Mouse (Mus musculus) kidney, adult 11 months (tissue): ENCODE data around the gene Zfp622.

ENCODE experiments used
- DNase-seq: peaks from one replicate; pipeline ENCODE4 v3.0.0; 2022

Zfp622 gene

DNA sequence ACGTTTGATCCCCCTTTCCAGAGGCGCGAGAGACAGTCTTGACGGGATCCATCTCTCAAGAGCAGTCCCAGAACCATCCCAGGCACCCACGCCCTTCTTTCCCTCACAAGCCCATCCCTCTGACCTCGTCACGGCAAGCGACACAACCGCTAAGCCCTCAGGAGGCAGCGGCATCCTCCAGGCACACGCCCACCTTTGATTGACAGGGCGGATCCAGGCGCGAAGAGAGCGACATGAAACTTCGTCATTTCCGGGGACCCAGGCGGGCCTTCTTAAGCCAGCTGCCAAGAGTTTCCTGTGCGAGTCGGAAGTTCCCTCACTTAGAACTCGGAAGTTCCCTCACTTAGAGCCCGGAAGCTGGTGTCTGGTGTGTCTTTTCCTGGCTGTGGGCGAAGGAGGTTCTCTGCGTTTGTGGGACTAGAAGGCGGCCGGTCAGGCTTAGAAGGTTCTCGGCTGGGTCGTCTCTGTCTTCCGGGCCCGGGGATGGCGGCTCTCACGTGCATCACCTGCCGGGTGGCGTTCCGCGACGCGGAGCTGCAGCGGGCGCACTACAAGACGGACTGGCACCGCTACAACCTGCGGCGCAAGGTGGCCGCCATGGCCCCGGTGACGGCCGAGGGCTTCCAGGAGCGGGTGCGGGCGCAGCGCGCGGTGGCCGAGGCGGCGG, at the start of gene Zfp622:
Gene Zfp622, plus strand, starts transcription at position 300 of the 667 bp plus-strand sequence.
- peak; percentile 95 for DNase-seq

DNA sequence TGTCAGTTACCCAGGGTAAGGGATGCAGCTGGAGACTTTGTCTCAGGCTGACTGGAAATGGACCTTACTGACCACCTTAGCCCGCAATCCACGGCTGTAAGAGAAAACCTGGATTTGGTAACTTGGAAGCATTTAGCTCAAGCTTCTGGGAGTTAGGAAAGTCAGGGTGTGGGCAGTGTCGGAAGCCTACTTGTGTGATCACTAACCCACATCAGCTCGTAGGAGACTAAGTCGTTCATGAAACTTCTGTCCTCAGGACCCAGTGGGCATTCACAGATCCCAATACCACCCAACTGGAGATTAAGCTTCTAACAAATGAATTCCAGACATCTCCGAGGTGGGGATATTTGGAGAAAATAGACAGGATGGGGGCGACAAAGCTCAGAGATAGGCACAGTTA, 49.8 kb upstream of the Zfp622 start:
- no peak for DNase-seq

DNA sequence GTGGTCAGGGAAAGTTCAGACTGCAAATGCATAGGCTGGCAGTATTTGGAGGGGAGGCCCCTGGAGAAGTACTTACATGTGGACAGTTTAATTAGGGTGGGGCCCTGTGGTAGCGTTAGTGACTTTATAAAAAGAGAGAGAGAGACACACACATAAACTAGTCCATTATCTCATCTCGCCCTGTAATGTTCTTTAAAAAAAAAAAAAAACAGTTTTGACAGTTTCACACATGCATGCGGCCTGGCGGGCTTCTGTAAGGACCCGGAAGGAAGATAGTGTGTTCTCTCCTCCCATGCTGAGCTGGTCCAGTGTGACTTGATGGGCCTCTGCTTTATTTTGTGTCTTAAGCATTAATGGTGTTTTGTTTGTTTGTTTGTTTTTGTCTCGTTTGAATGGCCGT, 45.7 kb upstream of the Zfp622 start:
- DNase-seq, result no peak

DNA sequence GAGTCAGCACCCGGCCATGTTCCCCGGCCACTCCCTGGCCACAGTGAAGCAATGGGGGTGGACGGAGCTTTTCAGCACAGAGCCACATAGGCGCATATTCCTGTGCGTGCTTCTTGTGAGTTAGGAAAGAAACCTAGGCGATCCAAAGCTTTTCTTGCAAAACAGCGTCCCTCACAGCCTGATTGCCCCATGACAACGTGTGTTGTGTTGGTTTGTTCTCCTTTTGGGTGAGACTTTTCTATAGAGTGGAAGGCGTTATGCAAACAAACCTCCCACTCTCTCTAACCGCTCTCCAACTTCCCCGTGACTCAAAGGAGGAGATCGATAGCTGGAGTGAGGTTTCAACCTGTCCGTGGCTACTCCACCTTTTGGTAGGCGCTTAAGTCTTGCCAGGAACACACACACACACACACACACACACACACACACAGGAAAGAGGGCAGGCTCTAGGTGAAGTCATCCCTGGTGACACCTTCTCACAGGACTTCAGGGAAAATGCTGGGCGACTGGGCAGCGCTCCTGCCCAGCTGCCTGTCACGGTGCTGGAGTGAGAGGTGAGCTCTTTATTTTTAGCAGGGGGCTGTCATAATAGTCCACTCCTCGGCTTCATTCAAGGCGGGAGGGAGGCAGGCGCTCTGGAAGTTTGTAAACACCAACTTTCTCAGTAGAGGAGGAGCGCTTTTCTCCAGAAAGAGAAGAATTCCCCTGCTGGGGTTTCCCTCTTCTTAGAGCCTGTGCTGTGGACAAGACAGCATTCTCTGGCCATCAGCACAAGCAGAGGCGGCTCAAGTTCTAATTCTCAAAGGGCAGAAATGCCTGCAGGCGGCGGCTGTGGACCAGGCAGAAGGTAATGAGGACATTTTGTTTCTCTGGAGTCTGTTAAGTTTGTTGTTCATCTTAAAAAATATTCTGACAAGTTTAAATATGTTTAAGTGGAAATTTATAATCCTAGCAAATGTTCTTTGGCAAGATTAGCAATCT, 43.5 kb upstream of the Zfp622 start:
- no peak for DNase-seq

DNA sequence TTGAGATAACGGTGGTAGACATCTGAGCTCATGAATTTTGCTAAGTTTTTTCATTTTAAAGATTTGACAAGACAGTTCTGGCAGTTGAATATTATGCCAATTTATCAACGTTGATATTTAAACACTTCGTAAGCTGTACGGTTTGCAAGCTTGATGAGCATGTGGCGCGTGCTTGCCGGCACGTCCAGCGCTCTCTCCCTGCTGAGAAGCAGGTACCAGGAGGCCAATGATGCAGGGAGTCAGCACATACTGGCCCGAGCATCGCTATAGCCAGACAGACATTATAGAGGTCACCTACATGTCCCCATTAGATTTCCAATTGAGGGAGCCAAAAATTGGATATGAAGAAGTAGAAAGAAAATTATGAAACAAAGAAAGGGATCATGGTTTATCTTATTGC, 42.7 kb upstream of the Zfp622 start:
- no peak for DNase-seq

DNA sequence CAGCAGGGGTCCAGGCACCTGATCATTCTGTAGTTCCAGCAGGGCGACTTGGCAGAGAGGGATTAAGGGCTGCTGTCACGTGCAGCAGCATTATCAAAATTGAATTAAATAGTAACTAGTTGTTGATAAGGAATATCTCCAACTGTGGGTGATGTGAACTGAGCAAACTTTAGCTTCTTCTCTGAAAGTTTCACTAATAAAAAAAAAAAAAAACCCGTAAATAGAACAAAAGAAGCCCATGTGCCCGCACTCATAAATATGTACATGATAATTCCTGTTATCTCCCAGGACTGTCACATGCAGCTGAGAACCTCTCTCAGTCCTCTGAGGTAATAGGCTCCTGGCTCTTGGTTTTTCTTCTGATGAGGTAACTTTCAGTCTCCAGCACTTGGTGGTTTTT, 41.8 kb upstream of the Zfp622 start:
- no peak for DNase-seq

DNA sequence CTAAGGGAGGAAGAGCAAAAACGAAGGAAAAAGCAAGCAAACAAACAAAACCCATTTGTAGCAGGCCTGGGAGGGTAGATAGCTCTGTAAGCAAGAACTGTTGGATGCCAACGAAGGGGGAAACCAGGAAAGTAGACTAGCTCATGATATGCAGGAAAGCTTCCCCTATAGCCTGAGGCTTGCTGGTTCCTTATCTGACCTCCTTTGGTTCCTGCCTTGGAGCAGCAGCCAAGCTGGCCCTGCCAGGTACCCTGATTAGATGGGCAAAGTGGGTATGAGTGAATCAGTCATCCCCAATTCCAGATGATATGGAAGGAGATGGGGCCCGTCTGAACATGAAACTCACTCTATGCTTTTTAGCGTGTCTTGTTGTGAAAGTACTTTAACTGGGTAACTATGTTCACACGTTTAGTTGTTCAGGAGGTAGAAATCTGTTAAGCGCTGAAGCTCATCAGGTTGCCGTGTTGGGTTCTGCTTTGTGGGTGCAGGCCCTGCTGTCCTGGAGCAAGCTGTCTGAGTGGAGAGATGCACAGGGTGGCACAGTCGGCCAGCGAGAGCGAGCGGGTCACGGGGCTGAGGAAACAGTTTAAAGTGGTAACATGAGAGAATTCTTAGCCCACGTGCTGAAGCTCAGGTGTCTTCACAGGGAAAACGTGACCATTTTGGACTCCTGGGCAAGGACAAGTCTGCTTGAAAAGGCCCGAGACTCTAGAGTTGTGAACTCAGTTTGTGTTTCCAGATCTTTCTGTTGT, 40.6 kb upstream of the Zfp622 start:
- peak; percentile 57 for DNase-seq

DNA sequence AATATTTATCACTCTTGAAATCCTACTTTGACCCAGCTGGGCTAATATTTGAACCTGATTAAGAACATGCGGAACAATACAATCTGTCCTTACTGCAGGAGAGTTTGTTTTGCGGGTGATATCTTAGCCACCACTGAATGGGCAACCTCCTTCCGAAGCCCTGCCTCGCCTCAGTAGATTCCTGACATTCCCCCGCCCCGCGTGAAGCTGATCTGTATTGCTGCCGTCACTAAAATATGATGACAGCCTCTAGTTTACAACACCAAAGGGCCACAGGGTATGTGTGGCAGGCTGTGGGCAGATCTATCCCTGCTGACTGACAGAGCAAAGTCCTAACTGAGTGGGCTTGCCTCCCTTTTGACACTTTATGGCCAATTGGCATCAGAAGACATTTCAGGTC, 38.9 kb upstream of the Zfp622 start:
- no peak for DNase-seq

DNA sequence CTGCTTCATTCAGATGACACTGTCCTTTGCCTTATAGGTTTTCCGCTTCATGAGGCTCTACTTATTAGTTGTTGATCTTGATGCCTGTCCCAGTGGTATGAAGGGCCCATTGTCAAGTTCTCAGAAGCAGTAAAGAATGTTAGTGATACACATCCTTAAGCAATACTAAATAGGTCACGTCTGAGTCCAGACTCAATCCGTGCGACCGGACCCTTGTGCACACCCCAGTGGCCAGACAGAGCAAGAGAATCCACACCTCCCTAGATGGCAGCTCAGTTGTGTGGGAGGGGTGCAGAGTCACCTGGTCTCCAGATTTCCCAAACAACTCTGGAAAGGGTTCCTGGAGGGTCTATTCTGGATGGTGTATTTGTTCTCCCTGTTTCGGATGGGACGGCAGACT, 37.7 kb upstream of the Zfp622 start:
- DNase-seq, result no peak

DNA sequence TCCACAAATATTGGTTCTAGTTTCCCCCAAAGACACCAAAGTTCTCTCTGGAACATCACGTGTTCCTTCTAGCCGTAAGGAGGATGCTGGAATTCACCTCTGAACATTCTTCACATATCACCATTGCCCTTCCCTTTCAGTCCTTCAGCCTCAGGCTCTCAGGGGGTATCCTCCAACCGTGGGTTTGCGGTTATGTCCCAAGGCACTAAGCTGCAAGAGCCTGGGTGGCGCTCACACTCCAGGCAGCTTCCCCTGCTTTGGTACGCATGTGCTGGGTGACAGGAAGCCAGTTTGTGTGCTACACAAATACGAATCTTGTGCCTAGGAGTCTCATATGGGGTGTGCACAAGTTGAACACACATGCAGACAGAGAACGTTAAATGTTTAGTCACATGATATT, 36.8 kb upstream of the Zfp622 start:
- no peak for DNase-seq

DNA sequence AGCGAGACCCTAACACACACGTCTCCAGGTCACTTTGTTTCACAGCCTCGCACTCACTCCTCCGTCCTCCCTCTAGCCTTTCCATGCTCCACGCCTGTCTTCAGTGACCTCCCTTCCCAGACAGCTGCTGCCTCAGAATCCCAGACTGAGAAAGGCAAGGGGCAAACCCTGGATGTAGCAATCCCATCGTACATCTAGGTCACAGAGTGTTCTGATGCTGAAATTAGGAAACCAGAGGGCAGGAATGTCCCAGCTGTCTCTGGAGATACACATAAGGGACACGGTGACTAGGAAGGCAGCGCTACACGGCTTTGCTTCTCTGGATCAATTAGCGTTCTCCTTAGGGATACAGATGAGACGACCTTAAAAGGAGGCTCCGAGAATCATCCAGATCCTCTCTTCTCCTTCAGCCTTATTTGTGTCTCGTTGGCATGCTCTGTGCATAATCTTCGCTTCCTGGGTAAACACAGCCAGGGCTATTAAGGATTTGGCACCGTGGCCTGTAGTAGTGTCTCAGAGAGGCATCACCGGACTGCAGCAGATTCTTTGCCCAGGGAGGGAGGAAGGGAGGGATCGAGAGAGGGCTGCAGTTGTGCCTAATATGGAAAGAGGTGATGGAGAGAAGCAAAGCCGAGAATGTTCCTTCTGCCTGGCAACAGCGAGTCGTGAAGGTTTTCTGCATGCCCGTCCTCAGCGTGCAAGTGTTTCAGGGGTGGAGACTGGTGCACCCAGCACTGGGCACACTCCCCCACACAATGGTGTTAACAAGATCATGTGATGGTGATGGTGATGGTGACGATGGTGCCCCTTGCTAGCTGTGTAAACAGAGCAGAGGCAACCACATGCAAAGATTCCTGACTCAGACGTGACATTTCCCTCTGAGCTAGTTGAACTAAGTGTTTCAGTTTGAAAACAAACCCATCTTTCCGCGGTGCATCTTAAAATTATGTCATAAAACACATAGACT, 35.6 kb upstream of the Zfp622 start:
- DNase-seq, result no peak

DNA sequence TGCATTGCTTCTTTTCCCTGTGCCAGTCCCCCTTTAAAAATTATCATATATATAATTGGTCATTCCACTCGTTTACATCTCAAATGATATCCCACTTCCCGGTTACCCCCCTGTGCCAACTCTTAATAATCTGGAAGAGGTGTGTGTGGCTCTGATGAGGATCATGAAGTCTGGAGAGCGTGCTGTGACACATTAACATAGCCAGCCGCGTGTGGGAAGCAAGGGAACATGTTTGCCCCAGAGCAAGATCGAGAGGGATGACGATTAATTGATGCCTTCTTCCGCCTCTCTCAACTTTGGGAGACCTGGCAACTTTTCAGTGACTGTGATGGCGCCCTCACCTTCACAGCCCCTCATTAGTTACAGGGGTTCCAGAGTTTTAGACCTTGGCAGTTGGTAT, 34.5 kb upstream of the Zfp622 start:
- no peak for DNase-seq

DNA sequence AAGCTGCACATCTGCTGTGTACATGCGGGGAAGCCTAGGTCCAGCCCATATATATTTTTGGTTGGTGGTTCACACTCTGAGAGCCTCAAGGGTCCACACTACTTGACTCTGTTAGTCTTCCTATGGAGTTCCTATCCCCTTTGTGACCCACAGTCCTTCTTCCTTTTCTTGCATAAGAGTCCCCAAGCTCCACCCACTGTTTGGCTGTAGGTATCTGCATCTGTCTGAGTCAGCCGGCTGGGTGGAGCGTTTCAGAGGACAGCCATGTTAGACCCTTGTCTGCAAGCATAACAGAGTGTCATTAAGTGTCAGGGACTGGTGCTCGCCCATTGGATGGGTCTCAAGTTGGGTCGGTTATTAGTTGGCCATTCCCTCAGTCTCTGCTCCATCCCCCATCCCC, 33.6 kb upstream of the Zfp622 start:
- DNase-seq, result no peak

DNA sequence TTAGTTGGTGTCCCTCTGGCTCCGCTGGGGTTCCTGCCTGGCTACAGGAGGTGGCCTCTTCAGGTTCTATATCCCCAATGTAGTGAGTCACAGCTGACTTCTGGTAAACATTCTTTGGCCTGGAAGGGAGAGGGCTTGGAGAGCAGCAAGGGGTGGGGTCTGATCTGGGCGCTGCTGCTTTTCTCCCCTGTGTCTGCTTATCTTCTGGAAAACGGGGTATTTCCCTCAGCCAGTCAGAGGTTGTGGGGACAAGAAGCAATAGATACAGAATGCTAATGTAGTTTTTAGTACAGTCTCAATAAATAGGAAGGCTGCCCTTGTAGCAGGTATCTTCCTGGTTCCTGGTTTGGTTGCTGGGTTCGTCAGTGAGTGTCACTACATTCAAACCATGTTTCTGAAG, 33.1 kb upstream of the Zfp622 start:
- no peak for DNase-seq

DNA sequence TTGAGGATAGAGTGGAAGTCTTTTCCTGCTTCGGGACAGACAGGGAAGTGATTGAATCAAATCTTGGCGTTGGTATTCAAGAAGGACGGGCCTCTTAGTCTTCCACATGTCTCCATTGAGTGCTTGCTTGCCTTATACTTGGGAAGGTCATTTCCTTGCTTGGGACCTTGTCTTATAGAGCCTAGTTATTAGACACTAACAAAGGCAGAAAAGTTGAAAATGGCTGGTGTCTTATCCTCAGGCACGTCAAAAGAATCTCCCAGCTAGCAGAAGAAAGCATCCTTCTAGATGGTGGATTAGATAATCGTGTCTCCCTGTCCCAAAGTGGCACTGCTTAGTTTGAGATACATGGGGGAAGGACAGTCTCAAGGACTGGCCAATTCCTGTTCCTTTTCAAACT, 28.2 kb upstream of the Zfp622 start:
- DNase-seq, result no peak

DNA sequence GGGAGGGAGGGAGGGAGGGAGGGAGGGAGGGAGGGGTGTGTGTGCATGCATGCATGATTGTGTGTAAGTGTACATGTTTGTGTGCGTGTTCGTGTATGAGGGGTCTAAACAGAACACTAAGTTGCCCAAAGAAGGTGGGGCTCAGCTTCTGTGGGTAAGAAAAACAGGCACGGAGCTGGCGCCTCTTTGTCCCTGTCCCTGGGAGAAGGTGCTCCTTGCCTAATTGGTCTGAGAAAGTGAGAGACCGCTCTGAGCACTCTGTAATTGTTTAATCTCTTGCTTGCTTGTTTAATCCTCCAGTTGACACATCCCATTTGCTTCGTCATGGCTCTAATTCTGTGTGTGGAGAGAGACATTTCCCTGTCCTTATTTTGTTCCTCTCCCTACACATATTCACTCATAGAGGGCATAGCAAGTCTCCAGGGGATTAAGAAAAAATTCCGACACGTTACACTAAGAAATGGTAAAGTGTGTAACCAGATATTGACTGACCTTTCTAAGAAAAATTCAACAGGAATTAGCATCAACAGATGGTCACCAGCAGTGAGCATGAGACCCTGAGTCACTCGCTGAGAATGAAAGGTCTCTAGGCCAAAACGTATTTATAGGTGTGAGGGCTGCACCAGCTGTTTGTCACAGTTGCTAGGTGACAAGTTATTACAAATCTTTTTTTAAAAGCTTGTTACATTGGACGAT, 27.6 kb upstream of the Zfp622 start:
- peak; percentile 55 for DNase-seq

DNA sequence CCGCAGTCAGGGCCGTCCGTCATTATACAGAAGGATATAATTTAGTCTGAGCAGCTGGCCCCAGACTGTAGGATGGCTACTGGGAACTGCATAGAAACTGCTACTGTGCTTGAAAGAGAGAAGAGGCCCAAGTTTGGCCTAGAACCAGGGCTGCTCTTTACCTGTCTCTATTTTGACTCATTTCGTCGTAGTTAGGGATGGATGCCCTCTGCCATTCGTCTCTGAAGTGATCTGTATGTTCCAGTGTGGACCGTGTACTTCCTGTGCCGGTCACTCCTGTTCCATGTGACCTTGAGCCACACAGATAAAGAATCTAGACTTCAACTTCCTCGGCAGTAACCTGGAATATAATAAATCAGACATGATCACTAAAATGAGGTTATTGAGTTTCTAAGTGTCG, 26.5 kb upstream of the Zfp622 start:
- no peak for DNase-seq

DNA sequence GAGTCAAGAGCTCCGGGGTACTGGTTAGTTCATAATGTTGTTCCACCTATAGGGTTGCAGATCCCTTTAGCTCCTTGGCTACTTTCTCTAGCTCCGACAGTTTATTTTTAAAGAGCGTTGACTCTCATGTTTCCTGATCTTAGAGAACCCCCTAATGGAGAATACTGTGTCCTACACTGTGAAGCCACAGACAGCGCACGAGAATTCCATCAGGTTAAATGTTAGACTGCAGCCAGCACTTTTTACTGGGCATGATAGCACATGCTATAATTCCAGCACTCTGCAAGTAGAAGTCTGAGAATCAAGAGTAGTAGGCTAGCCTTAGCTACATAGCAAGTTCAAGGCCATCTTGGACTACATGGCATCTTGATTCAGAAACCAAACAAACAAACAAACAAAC, 24.8 kb upstream of the Zfp622 start:
- DNase-seq, result no peak

DNA sequence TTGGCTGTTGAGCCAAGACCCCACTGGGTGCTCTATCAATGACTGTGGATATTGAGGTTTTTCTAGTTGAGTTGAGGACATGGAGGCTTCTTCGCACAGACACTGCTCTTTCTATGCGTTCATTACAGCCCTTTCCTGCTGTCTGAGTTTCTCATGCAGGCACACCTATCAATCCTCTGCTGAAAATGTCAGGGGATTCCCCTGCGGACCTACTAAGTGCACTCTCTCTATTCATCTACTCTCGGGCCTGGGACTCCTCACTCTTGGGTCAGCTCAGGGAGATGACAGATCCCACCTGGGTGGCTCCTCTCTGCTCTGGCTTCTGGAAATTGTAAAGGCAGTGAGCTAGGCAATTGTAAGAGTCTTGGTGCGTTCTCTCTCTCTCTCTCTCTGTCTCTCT, 23.9 kb upstream of the Zfp622 start:
- DNase-seq, result no peak

DNA sequence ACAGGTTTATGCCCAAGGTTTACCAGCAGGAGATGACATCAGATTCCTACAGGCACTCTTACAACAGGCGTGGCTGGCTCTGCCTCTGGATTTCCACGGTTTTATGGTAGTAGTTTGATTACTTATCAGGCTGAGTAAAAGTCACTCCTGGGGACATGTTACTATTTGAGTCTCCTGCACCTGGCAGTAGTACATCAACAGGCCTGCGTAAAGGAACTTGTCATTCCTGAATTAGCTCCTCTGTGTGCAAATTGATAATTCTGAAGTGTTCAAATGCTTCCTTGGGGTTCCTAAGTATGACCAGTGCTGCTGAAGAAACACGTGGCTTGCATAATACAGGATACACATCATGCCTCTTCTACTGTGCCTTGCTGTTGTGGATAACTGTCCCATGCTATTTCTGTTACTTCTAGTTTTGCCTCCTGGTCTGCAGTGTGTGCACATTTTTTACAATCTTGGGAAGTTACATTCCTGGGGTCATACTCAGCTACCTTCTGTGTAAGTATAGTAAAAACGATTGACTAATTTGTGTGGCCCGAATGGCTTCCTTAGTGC, 17.9 kb upstream of the Zfp622 start:
- DNase-seq, result no peak

DNA sequence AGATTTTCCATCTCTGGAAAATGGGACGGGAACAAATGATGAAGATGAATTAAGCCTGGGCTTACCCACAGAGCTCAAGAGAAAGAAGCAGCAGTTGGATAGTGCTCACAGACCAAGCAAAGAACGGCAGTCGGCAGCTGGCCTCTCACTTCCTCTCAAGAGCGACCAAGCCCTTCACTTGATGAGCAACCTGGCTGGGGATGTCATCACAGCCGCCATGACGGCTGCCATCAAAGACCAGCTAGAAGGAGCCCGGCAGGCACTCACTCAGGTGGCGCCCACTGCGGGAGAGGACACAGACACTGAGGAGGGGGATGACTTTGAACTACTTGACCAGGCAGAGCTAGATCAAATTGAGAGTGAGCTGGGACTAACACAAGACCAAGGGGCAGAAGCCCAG, 12.6 kb upstream of the Zfp622 start:
- no peak for DNase-seq
